ENCODE assay signal across 8 mouse cellular contexts in the genomic region with DNA sequence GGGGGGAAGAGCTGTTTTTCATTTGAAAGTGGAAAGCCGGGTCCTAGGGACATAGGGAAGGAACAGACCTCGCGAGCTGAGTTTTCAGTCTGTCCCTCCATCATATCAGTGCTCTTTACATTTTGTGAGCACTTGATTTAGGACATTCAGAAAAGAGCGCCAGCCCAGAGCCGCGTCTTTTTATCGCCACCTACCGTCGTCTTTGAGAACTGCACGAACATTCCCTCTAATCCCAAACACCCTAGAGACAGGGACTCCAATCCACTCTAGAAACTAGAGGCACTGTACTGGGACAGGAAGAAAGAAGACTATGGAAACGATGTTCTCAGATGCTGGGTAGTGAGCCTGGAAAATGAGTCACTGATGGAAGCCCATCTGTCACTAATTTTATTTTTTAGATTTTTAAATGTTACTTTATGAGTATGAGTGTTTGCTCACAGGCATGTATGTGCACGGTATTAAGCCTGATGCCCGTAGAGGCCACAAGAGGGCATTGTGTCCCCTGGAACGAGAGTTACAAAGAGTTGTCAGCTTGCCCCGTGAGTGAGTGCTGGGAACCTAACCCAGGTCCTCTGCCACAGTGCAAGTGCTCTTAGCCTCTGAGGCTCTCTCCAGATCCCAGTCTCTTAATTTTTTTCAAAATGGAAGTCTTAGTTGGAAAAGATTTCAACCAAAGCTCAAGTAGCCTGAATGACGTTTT. TPM values are rescaled to one million over a fixed set of nuclear protein-coding genes. Genes with fewer than 3 reads are reported as not detected.
DNase-seq lines count a peak whose midpoint lies in the region; ATAC-seq and TF ChIP-seq lines count a peak whose summit lies in the region.

No protein-coding gene starts in this region.

- 25% methylated on average over 16 of the region's 16 CpGs for WGBS in kidney, adult 2 months
- WGBS in liver, embryonic 14.5 days (ENCODE audit: insufficient replicate concordance): 20% methylated on average over 16 of the region's 16 CpGs
- 25% methylated on average over 16 of the region's 16 CpGs for WGBS in neural tube, embryonic 14.5 days

- ATAC-seq in CD4-positive, CD25-positive, alpha-beta regulatory T cell, adult 4 months: peak; percentile 47
- peak; percentile 59 for ATAC-seq in activated CD4-positive, CD25-positive, alpha-beta regulatory T cell, adult 4 months
- ATAC-seq in liver, embryonic 14.5 days (ENCODE audit: insufficient read depth): no peak
- ATAC-seq in neural tube, embryonic 14.5 days (ENCODE audit: low read depth): peak; percentile 66; the same call in 1 of the 2 replicates

- TF ChIP-seq CTCF in kidney, adult 2 months (conservative IDR thresholded peaks at IDR 0.05; ENCODE audit: insufficient read depth, insufficient read length, low read depth, low read length): peak; percentile 82
- TF ChIP-seq CTCF in liver, embryonic 14.5 days (IDR thresholded peaks at IDR 0.05; ENCODE audit: low read depth): peak; percentile 77

- intact Hi-C loops in gastrocnemius, postnatal 36 days (cut with DNase I): loop anchor here (5.0 kb wide), 2 partner anchors 266 to 431 kb away; no protein-coding TSS in a partner anchor

- H3K27me3 ChIP-seq in kidney, adult 2 months (replicated peaks; ENCODE audit: control insufficient read depth, insufficient read depth, low read length): no peaks in the 10 kb centered on the region
- H3K27me3 ChIP-seq in liver, embryonic 14.5 days (ENCODE audit: control insufficient read depth, insufficient read depth, low read length): no peaks in the 10 kb centered on the region
- H3K27me3 ChIP-seq in neural tube, embryonic 14.5 days (ENCODE audit: control insufficient read depth, insufficient read depth, low read length): no peaks in the 10 kb centered on the region

- TF ChIP-seq EP300 in liver, embryonic 14.5 days (IDR thresholded peaks at IDR 0.05; ENCODE audit: low read depth): no peak

- H3K36me3 ChIP-seq in kidney, adult 2 months (ENCODE audit: control insufficient read depth, insufficient read depth, low read length): no peaks in the 10 kb centered on the region
- no peaks in the 10 kb centered on the region for H3K36me3 ChIP-seq in liver, embryonic 14.5 days (replicated peaks; ENCODE audit: control insufficient read depth, insufficient read depth, low read depth)
- H3K36me3 ChIP-seq in neural tube, embryonic 14.5 days (ENCODE audit: control insufficient read depth, insufficient read depth, low read length): no peaks in the 10 kb centered on the region

- no peak overlapping the region for H3K4me3 ChIP-seq in kidney, adult 2 months (ENCODE audit: insufficient read depth, low read depth, low read length)
- H3K4me3 ChIP-seq in liver, embryonic 14.5 days (ENCODE audit: insufficient read depth in 1 of 2, low read depth in 2 of 2, low read length in 2 of 2): no peak overlapping the region
- H3K4me3 ChIP-seq in neural tube, embryonic 14.5 days (ENCODE audit: low read depth, low read length): no peak overlapping the region

- no peaks in the 10 kb centered on the region for H3K4me1 ChIP-seq in kidney, adult 2 months (ENCODE audit: control insufficient read depth, insufficient read depth, low read length)
- H3K4me1 ChIP-seq in liver, embryonic 14.5 days (replicated peaks; ENCODE audit: control insufficient read depth in 2 of 2, insufficient read depth in 2 of 2, low read length in 1 of 2): no peaks in the 10 kb centered on the region
- no peaks in the 10 kb centered on the region for H3K4me1 ChIP-seq in neural tube, embryonic 14.5 days (ENCODE audit: control insufficient read depth, insufficient read depth, low read length)

- H3K9ac ChIP-seq in liver, embryonic 14.5 days (replicated peaks): no peak overlapping the region
- no peak overlapping the region for H3K9ac ChIP-seq in neural tube, embryonic 14.5 days (replicated peaks; ENCODE audit: low read depth, low read length)

- H3K4me2 ChIP-seq in liver, embryonic 14.5 days (ENCODE audit: low read depth): no peak overlapping the region
- H3K4me2 ChIP-seq in neural tube, embryonic 14.5 days (ENCODE audit: low read depth, low read length): no peak overlapping the region

- DNase-seq in embryo, embryonic 10 days (ENCODE audit: low spot score): peak; percentile 79
- DNase-seq in gastrocnemius, postnatal 36 days: peak; percentile 26 to 40
- DNase-seq in kidney, adult 2 months: peak; percentile 74
- DNase-seq in liver, embryonic 14.5 days (ENCODE audit: low read depth in 3 of 3, low spot score in 3 of 3): peak in 2 of 3 experiments; percentile 15 to 20
- DNase-seq in thymus, postnatal 25 days: peak; percentile 31

- no peak for TF ChIP-seq POLR2A in kidney, adult 2 months (IDR thresholded peaks at IDR 0.05; ENCODE audit: low read depth, low read length)

- H3K9me3 ChIP-seq in liver, embryonic 14.5 days (ENCODE audit: control insufficient read depth, low read length): no peaks in the 10 kb centered on the region; the same call in 1 of the 2 replicates
- H3K9me3 ChIP-seq in neural tube, embryonic 14.5 days (ENCODE audit: control insufficient read depth, low read length): no peaks in the 10 kb centered on the region

- H3K27ac ChIP-seq in kidney, adult 2 months (ENCODE audit: insufficient read depth, low read depth, low read length): no peak overlapping the region
- H3K27ac ChIP-seq in liver, embryonic 14.5 days: no peak overlapping the region
- H3K27ac ChIP-seq in neural tube, embryonic 14.5 days (ENCODE audit: low read depth, low read length): no peak overlapping the region

RNA-seq across cellular contexts. Expression of gene Pomp, which starts 11.9 kb away (rescaled TPM):
- 100 to 1,000 TPM; 179 to 537 TPM for polyA plus RNA-seq in CD4-positive, CD25-positive, alpha-beta regulatory T cell, adult 4 months (2017; shearing (Covaris generic))
- polyA plus RNA-seq in activated CD4-positive, CD25-positive, alpha-beta regulatory T cell, adult 4 months (2017; shearing (Covaris generic)): 100 to 1,000 TPM; 278 to 593 TPM
- total RNA-seq in gastrocnemius, postnatal 36 days (2021): 100 to 1,000 TPM; 130 to 131 TPM
- 74.6 and 109 TPM in 2 replicates for polyA plus RNA-seq in kidney, adult 2 months (2012; rRNA removed)
- polyA plus RNA-seq in liver, embryonic 14.5 days (2012; rRNA removed): 62.5 and 109 TPM in 2 replicates
- 255 and 261 TPM in 2 replicates for polyA plus RNA-seq in liver, embryonic 14.5 days (2014; fragmentation: Nextera tagmentation; extraction: Ambion mirVana)
- polyA plus RNA-seq in neural tube, embryonic 14.5 days (2014; fragmentation: Nextera tagmentation; extraction: Ambion mirVana): 514 and 515 TPM in 2 replicates

RNA-seq across cellular contexts. Expression of gene Slc46a3, which starts 46.3 kb away (rescaled TPM):
- polyA plus RNA-seq in CD4-positive, CD25-positive, alpha-beta regulatory T cell, adult 4 months (2017; shearing (Covaris generic)): 10 to 100 TPM; 18.2 to 23.6 TPM
- polyA plus RNA-seq in activated CD4-positive, CD25-positive, alpha-beta regulatory T cell, adult 4 months (2017; shearing (Covaris generic)): 10 to 100 TPM; 21.1 to 22.6 TPM
- total RNA-seq in gastrocnemius, postnatal 36 days (2021): 1 to 10 TPM; 9.4 to 9.9 TPM
- polyA plus RNA-seq in kidney, adult 2 months (2012; rRNA removed): 36.9 and 48.5 TPM in 2 replicates
- polyA plus RNA-seq in liver, embryonic 14.5 days (2012; rRNA removed): 17.6 and 20.6 TPM in 2 replicates
- polyA plus RNA-seq in liver, embryonic 14.5 days (2014; fragmentation: Nextera tagmentation; extraction: Ambion mirVana): 16.1 and 16.7 TPM in 2 replicates
- polyA plus RNA-seq in neural tube, embryonic 14.5 days (2014; fragmentation: Nextera tagmentation; extraction: Ambion mirVana): 3.7 and 6.2 TPM in 2 replicates

Comparison
In these comparisons a context has a peak if more than half of its experiments do, and no peak if none do; other contexts are left out.
1. DNase-seq: peak in every context shown above with its lines; median percentile 79 in embryo, embryonic 10 days; 74 in kidney, adult 2 months; 33 in gastrocnemius, postnatal 36 days; 31 in thymus, postnatal 25 days; 18 in liver, embryonic 14.5 days.